Mouse (Mus musculus) cerebellum, adult 2 months (tissue): ENCODE data around the gene Gm20489.

Source experiments
- CTCF ChIP-seq: fragments of 200-500 bp; IDR thresholded peaks from 2 replicates; pipeline ENCODE4 v1.5.1; 2011; ENCODE audit warnings: low read depth, mild to moderate bottlenecking, control low read depth, low read length, moderate library complexity, borderline replicate concordance; ENCODE audit not compliant: insufficient read depth
- POLR2A ChIP-seq: fragments of 200-500 bp; IDR thresholded peaks from 2 replicates; pipeline ENCODE4 v1.6.1; 2011; ENCODE audit warnings: low read length, control low read depth, borderline replicate concordance; ENCODE audit not compliant: insufficient read depth

DNA sequence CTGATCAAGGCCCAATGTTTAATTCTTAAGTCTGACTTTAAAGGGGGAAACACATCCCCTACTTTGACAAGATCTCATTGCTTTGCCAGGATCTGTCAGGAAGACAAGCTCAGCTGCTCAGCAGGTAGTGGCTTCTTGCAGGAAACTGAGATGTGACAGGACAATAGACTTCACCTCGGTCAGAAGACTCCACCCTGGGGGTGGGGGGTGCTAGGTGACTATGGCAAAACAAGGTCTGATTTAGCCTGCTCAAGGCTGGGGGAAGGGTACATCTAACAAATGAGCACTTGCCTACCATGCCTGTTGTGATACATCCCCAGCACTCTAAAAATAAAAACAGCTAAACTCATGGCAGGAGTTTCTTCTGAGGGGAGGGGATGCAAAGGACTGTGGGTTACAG lies 23.8 kb downstream of the Gm20489 start:
- TF ChIP-seq CTCF (no peak), POLR2A (no peak)
